Mouse (Mus musculus) ES-E14 (cell line): ENCODE results near the gene Rims4.

Experiments used
- MAFK ChIP-seq: IDR thresholded peaks from 2 replicates; pipeline ENCODE4 v1.6.1; 2014; ENCODE audit warnings: mild to moderate bottlenecking, low read depth, low read length, inconsistent platforms; ENCODE audit not compliant: insufficient read depth
- ZNF384 ChIP-seq: IDR thresholded peaks from 2 replicates; pipeline ENCODE4 v1.6.1; 2012; ENCODE audit warnings: low read depth, low read length, inconsistent platforms

- no peak for TF ChIP-seq MAFK
- TF ChIP-seq ZNF384: no peak
Observed at GRCm38 (mm10) chr2:163882859-163883652, 35.4 kb downstream of the Rims4 start.
